Mouse (Mus musculus) frontal cortex, adult 2 months (tissue): ENCODE measurements at regions not wholly inside any gene's neighbourhood (a gene's known extent, or its start where the extent isn't known, plus 50 kb on each side); places are given as distances from the start of the nearest gene placed in this dataset.

Experiments used
- DNase-seq, 2 experiments: peaks; one replicate each; pipeline ENCODE4 v3.0.0; 2022; ENCODE audit warnings: low spot score in 1 of 2; ENCODE audit errors: extremely low spot score in 1 of 2

DNA sequence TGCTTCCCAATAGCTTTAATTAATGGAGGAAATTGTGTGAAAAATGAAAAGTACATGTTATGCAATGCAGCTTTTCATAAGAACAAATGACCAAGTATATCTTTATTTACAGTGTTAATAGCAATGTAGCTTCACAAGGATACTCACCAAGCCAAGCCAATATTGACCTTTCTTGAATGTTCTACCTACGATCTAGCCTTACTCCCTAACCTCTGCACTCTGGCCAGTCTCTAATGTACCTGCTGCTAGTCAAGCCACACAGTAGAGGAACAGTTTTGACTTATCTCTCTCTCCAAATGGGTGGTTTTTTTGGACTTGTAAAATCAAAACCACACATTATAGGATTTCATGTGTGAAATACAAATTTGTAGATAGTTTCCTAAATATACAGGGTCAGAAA is 70.8 kb upstream of the Dpyd start:
- DNase-seq: no peak

DNA sequence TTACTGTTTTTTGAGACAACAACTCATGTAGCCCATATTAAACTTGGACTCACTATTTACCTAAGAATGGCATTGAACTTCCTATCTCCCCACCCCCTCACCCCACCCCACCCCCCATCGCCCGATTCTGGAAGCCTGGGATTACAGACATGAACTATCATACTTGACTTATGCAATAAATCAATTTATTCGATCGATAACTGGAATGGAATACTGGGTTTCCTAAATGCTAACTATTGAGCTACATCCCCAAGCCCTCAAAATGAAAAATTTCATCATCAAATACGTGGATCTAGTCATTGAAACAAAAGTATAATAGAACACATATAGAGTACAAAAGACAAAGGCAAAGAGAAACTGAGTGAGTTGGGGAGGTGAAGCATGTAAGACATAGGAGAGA is 70.1 kb upstream of the Dpyd start:
- DNase-seq: no peak

DNA sequence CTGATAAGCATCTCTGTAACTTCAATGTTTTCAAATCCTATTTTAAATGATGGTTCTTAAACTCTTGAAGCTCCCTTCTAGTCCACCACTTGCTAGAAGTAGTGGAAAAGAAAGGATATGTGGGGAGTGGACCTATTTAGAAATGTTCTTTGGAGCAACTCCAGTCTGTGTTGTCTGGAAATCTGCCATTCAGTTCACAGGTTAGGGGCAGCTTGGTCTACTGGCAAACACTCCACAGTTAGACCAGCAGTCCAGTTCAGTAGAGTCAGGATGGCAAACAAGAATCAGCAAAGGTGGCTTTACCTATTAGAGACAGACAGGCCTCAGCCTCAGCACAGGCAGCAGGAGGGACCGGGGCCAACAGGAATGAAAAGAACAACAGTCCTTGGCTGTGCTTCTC is 67.3 kb upstream of the Dpyd start:
- no peak for DNase-seq

DNA sequence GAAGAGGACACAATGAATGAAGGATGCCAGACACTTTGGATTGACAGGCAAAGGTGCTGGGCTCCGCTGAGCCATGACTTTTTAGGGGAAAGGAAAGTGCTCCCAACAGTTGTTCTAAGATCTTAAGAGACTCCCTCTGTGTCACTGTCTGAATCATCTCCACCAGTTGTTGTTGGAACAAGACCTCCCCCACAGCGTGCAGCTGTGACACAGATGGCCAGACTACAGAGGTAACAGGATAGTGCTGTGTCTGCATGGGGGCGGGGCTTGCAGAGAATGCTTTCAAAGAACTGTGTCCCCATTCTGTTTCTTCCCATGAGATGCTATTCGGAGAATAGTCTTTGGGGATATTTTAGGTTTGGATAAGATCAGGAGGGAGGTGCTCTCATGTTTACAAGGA is 61.7 kb upstream of the Dpyd start:
- DNase-seq: peak; percentile 80 to 85

DNA sequence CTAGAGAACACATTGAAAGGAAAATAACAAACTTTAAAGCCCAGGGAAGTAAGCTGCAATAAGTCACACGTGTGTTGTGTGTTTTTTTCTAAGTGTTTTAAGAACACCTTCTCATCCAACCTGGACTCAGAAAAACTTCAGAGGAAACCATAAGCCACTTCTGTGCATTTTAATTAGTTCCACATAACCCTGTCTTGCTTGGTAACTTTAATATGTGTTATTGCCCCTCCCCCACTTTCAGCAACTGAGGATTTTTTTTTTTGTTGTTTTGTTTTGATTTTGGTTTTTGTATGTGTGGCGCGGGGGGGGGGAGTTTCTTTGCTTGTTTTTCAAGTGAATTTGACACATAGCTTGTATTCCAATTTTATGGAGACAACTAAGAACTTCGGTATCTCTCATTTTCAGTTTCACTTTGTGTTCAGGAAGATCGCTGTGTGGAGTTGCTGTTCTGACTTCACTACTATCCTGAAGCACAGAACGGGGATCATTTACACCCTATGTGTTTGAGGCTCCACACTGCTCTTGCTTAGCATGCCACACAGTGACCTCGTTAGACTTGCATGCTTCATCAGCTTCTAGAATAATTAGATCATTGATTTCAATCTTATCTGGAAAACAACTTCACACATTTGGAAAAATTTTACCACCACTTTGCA is 54.2 kb upstream of the Dpyd start:
- DNase-seq: no peak

DNA sequence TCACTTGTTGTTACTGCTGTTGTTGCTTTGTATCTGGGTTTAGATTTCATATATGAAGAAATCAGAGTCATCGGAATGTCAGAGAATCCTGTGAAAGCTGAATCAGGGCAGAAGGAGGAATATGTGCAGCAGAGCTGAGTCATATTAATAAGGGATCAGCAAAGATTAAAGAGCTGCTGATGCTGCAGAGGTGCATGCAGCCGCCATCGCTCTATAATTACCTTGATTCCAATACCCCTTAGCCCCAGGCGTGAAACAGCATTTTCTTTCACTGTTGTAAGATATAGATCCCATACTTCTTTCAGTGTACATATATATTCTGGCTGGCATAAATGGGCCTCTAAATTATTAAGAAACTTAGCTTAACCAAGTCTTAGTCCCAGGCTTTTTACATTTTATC is 51.1 kb upstream of the Dpyd start:
- DNase-seq: no peak

DNA sequence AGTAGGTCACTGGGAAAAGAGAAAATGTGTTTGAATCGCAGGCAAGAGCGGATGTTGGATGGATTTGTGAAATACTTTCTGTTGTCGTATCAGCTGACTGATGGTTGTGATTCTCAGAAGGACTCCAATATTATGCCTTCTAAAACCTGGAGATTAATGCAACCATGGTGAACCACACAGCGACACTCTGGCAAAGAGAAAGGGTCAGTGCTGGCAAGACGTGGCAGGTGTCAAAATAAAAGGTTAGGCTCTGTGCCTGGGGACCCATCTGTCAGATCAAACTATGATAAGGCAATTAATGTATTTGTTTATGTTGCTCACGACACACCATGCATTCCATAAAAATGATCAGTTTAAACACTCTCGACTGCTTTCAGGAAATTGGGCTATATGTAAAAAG is 50.0 kb upstream of the Dpyd start:
- DNase-seq: no peak
